Mouse (Mus musculus) brain, adult 2 months (tissue): ENCODE data around the gene Ensa.

Experiments used
- DNase-seq: peaks from one replicate; pipeline ENCODE4 v3.0.0; 2011; ENCODE audit warnings: low read depth, low spot score

The Ensa gene

GRCm38 (mm10) chr3:95679551-95679950 is 54.8 kb downstream of the Ensa start:
- no peak for DNase-seq

GRCm38 (mm10) chr3:95680673-95681072 is 55.9 kb downstream of the Ensa start:
- DNase-seq = no peak

GRCm38 (mm10) chr3:95681365-95681764 is 56.6 kb downstream of the Ensa start:
- no peak for DNase-seq
